Mouse (Mus musculus): ENCODE measurements around the gene Akap6.

The Akap6 gene

GRCm38 (mm10) chr12:52699146-52699545 lies at the start of gene Akap6:
Gene Akap6, plus strand, starts transcription at chr12:52699383.
- peak; percentile 88 for DNase-seq (ENCODE audit: low spot score)

- DNase-seq (ENCODE audit: low spot score): no peak
These were observed 36.0 kb upstream of the Akap6 start for GRCm38 (mm10) chr12:52662907-52663790.

- DNase-seq (ENCODE audit: low spot score): no peak
These were observed 34.2 kb upstream of the Akap6 start for GRCm38 (mm10) chr12:52664944-52665343.

GRCm38 (mm10) chr12:52671436-52671835 lies 27.7 kb upstream of the Akap6 start:
- DNase-seq (ENCODE audit: low spot score): peak; percentile 82

GRCm38 (mm10) chr12:52671943-52672342 lies 27.2 kb upstream of the Akap6 start:
- peak; percentile 34 for DNase-seq (ENCODE audit: low spot score)

GRCm38 (mm10) chr12:52673361-52673960 lies 25.7 kb upstream of the Akap6 start:
- no peak for DNase-seq (ENCODE audit: low spot score)

GRCm38 (mm10) chr12:52675010-52675409 lies 24.2 kb upstream of the Akap6 start:
- DNase-seq (ENCODE audit: low spot score): no peak

GRCm38 (mm10) chr12:52687355-52687754 lies 11.8 kb upstream of the Akap6 start:
- DNase-seq (ENCODE audit: low spot score): no peak

- DNase-seq (ENCODE audit: low spot score): no peak
These were observed 10.5 kb upstream of the Akap6 start for GRCm38 (mm10) chr12:52688712-52689111.

GRCm38 (mm10) chr12:52691552-52691951 lies 7.6 kb upstream of the Akap6 start:
- DNase-seq (ENCODE audit: low spot score): no peak

- DNase-seq (ENCODE audit: low spot score): no peak
These were observed 6.8 kb upstream of the Akap6 start for GRCm38 (mm10) chr12:52692290-52692974.

- DNase-seq (ENCODE audit: low spot score): no peak
These were observed 1.6 kb upstream of the Akap6 start for GRCm38 (mm10) chr12:52697407-52698109.

GRCm38 (mm10) chr12:52698276-52698930 lies 780 bp upstream of the Akap6 start:
- peak; percentile 63 for DNase-seq (ENCODE audit: low spot score)

- DNase-seq (ENCODE audit: low spot score): peak; percentile 48
These were observed 946 bp downstream of the Akap6 start for GRCm38 (mm10) chr12:52699961-52700696.

GRCm38 (mm10) chr12:52700697-52701191 lies 1.6 kb downstream of the Akap6 start:
- DNase-seq (ENCODE audit: low spot score): peak; percentile 59

GRCm38 (mm10) chr12:52701201-52701641 lies 2.0 kb downstream of the Akap6 start:
- DNase-seq (ENCODE audit: low spot score): peak; percentile 58

- DNase-seq (ENCODE audit: low spot score): no peak
These were observed 3.3 kb downstream of the Akap6 start for GRCm38 (mm10) chr12:52702368-52702967.

GRCm38 (mm10) chr12:52704081-52704480 lies 4.9 kb downstream of the Akap6 start:
- no peak for DNase-seq (ENCODE audit: low spot score)

- DNase-seq (ENCODE audit: low spot score): no peak
These were observed 5.6 kb downstream of the Akap6 start for GRCm38 (mm10) chr12:52704810-52705209.

- DNase-seq (ENCODE audit: low spot score): no peak
These were observed 12.2 kb downstream of the Akap6 start for GRCm38 (mm10) chr12:52711382-52711781.
